Comparison of ENCODE assay signal across 17 mouse cellular contexts in genomic region chr5:72761237-72761636, GRCm38 (mm10). TPM values are rescaled to one million over a fixed set of nuclear protein-coding genes. Genes with fewer than 3 reads are reported as not detected.
DNase-seq lines count a peak whose midpoint lies in the region; ATAC-seq and TF ChIP-seq lines count a peak whose summit lies in the region.
"Had no signal": no experiment of that assay in that cellular context is flagged by ENCODE, and none has a peak within 500 bp of the region (broad histone marks: within the 10 kb centered on the region; RNA-seq: fewer than 3 reads in every experiment).

No protein-coding gene starts in this region.

- peak; percentile 63 for ATAC-seq in CD4-positive, CD25-positive, alpha-beta regulatory T cell, adult 4 months
- ATAC-seq in intestine, postnatal 0 days: 0 out of 2 replicates have a peak, but pooled peaks have one; percentile 23
- no peak for ATAC-seq in hindbrain, embryonic 11.5 days (ENCODE audit: low FRiP score)
- ATAC-seq: forebrain, embryonic 13.5 days; midbrain, embryonic 16.5 days had no signal

- peak; percentile 53 to 63 for DNase-seq in B cell, adult 2 months
- DNase-seq in thymus, postnatal 0 days (ENCODE audit: low spot score): peak; percentile 85
- no peak for DNase-seq in embryo, embryonic 11 days
- no peak for DNase-seq in hindbrain, embryonic 11.5 days (ENCODE audit: low spot score)
- DNase-seq in layer of hippocampus, adult 9-11 months: no peak
- DNase-seq: cerebellum, postnatal 25 days; left cerebral cortex, postnatal 4 days; liver, embryonic 13.5 days; lung, postnatal 4 days; right cerebral cortex, postnatal 25 days had no signal

- no peaks in the 10 kb centered on the region for H3K27me3 ChIP-seq in intestine, postnatal 0 days (replicated peaks; ENCODE audit: control insufficient read depth, insufficient read depth, low read length)
- no peaks in the 10 kb centered on the region for H3K27me3 ChIP-seq in hindbrain, embryonic 11.5 days (ENCODE audit: control insufficient read depth, insufficient read depth, low read length)
- H3K27me3 ChIP-seq: forebrain, embryonic 13.5 days; liver, embryonic 13.5 days had no signal

- no peak for TF ChIP-seq CTCF in intestine, postnatal 0 days (IDR thresholded peaks at IDR 0.05; ENCODE audit: low read depth)

- 0 out of 2 replicates have a peak, but pooled peaks cover 3% of the 10 kb centered on the region for H3K4me1 ChIP-seq in intestine, postnatal 0 days (replicated peaks; ENCODE audit: control insufficient read depth, insufficient read depth, low read length)
- no peaks in the 10 kb centered on the region for H3K4me1 ChIP-seq in hindbrain, embryonic 11.5 days (replicated peaks; ENCODE audit: control insufficient read depth, insufficient read depth, low read length)
- H3K4me1 ChIP-seq: heart, embryonic 10.5 days had no signal

- H3K27ac ChIP-seq in intestine, postnatal 0 days (ENCODE audit: low read depth, low read length): no peak overlapping the region
- H3K27ac ChIP-seq in hindbrain, embryonic 11.5 days (ENCODE audit: low read depth, low read length): no peak overlapping the region
- H3K27ac ChIP-seq: forebrain, embryonic 13.5 days; heart, embryonic 10.5 days; hindbrain, embryonic 10.5 days; liver, embryonic 13.5 days had no signal

- H3K9me3 ChIP-seq in intestine, postnatal 0 days (ENCODE audit: control insufficient read depth): no peaks in the 10 kb centered on the region
- no peaks in the 10 kb centered on the region for H3K9me3 ChIP-seq in hindbrain, embryonic 11.5 days (ENCODE audit: control insufficient read depth, low read length)
- H3K9me3 ChIP-seq: forebrain, embryonic 13.5 days; heart, embryonic 10.5 days; hindbrain, embryonic 10.5 days; liver, embryonic 13.5 days had no signal

- H3K4me2 ChIP-seq in intestine, postnatal 0 days (replicated peaks; ENCODE audit: low read depth): no peak overlapping the region
- no peak overlapping the region for H3K4me2 ChIP-seq in hindbrain, embryonic 11.5 days (replicated peaks; ENCODE audit: low read depth, low read length)
- H3K4me2 ChIP-seq: forebrain, embryonic 13.5 days; liver, embryonic 13.5 days had no signal

- 51% methylated on average over 5 of the region's 5 CpGs for WGBS in intestine, postnatal 0 days
- 83% methylated on average over 5 of the region's 5 CpGs for WGBS in hindbrain, embryonic 11.5 days

- no peak overlapping the region for H3K9ac ChIP-seq in intestine, postnatal 0 days (ENCODE audit: low read depth, low read length)
- H3K9ac ChIP-seq in hindbrain, embryonic 11.5 days (ENCODE audit: low read depth, low read length): no peak overlapping the region
- H3K9ac ChIP-seq: forebrain, embryonic 13.5 days; liver, embryonic 13.5 days had no signal

- peaks cover 17% of the 10 kb centered on the region for H3K36me3 ChIP-seq in intestine, postnatal 0 days (ENCODE audit: control insufficient read depth, insufficient read depth)
- H3K36me3 ChIP-seq in hindbrain, embryonic 11.5 days (ENCODE audit: control insufficient read depth, insufficient read depth, low read length): no peaks in the 10 kb centered on the region
- H3K36me3 ChIP-seq: hindbrain, embryonic 10.5 days had no signal

- no peak overlapping the region for H3K4me3 ChIP-seq in intestine, postnatal 0 days (ENCODE audit: low read depth, low read length)
- H3K4me3 ChIP-seq in hindbrain, embryonic 11.5 days (ENCODE audit: low read depth, low read length): no peak overlapping the region
- H3K4me3 ChIP-seq: forebrain, embryonic 13.5 days; heart, embryonic 10.5 days; hindbrain, embryonic 10.5 days; liver, embryonic 13.5 days had no signal

RNA-seq across cellular contexts. Expression of gene Txk, which starts 8.7 kb away (rescaled TPM):
- 10 to 100 TPM; 69.9 to 78.6 TPM for polyA plus RNA-seq in CD4-positive, CD25-positive, alpha-beta regulatory T cell, adult 4 months (2017; shearing (Covaris generic))
- 0.39 and 0.44 TPM in 2 replicates for polyA plus RNA-seq in intestine, postnatal 0 days (2015; fragmentation: Nextera tagmentation; extraction: Ambion mirVana)
- 57.9 and 64.1 TPM in 2 replicates for polyA plus RNA-seq in thymus, postnatal 0 days (2015; fragmentation: Nextera tagmentation; extraction: Ambion mirVana)
- polyA plus RNA-seq in hindbrain, embryonic 11.5 days (2014; fragmentation: Nextera tagmentation; extraction: Ambion mirVana): not detected in 2 replicates
- polyA plus RNA-seq: heart, embryonic 10.5 days; hindbrain, embryonic 10.5 days; kidney, embryonic 14.5 days; liver, embryonic 13.5 days; midbrain, embryonic 16.5 days had no signal

Comparison
In these comparisons a context has a peak if more than half of its experiments do, and no peak if none do; other contexts are left out.
1. DNase-seq: peak in B cell, adult 2 months (2 of 2) and thymus, postnatal 0 days (single experiment); none in embryo, embryonic 11 days (single experiment), hindbrain, embryonic 11.5 days (single experiment) and layer of hippocampus, adult 9-11 months (single experiment).
2. RNA of gene Txk, which starts 8.7 kb away (polyA plus RNA-seq): 69.9 to 78.6 TPM in CD4-positive, CD25-positive, alpha-beta regulatory T cell, adult 4 months and 57.9 to 64.1 TPM in thymus, postnatal 0 days; 0.39 to 0.44 TPM in intestine, postnatal 0 days and not detected in hindbrain, embryonic 11.5 days; every median in the first group is over 10 times any median in the second.